Mouse (Mus musculus) small intestine, adult 2 months (tissue): Measurements from ENCODE around the gene Zfp992.
"Not testable (repeated sequence)": the region's sequence is repeated elsewhere in the genome, so short reads cannot be mapped to it uniquely, and the experiment has no call there.

Source experiments
- CTCF ChIP-seq: fragments of 200-500 bp; IDR thresholded peaks from 2 replicates; pipeline ENCODE4 v1.5.1; 2012; ENCODE audit warnings: low read depth, mild to moderate bottlenecking, control low read depth, inconsistent platforms, low read length, moderate library complexity, mixed read lengths; ENCODE audit not compliant: insufficient replicate concordance, insufficient read length; ENCODE audit errors: extremely low read depth
- POLR2A ChIP-seq: fragments of 200-500 bp; IDR thresholded peaks from 2 replicates; pipeline ENCODE4 v1.6.1; 2012; ENCODE audit warnings: low read depth, mild to moderate bottlenecking, control low read depth, inconsistent platforms, low read length, moderate library complexity

DNA sequence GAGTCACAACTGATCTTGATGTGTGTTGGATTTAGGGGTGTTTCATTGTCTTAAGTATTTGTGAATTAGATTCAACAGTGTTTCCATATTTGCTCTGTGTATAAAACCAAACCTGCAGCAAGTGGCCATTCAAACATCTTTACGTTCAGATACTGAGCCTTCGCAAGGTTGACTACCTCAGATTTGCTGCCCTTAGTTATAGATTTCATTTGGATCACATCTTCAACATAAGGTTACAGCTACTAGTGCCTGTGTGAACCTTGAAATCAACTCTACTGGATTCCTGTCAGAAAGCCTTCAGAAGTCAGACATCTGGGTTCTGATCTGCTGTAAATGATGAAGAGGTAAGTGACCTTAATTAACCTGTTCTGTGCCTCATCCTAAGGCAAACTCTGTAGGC lies 27.4 kb downstream of the Zfp992 start:
- TF ChIP-seq CTCF, POLR2A: not testable (repeated sequence)
